Mouse (Mus musculus) liver, postnatal 0 days (tissue): ENCODE measurements around the gene Nthl1. TPM values are rescaled to one million over a fixed set of nuclear protein-coding genes. Genes with fewer than 3 reads are reported as not detected.
A peak's percentile ranks its signal among the peaks of the same experiment; 100 is the strongest.
"Not testable (repeated sequence)": the region's sequence is repeated elsewhere in the genome, so short reads cannot be mapped to it uniquely, and the experiment has no call there.

ENCODE experiments used
- ATAC-seq: fragments of 200-750 bp; cut with Nextera tagmentation; 2 replicates; pipeline ENCODE4 v1.8.0; 2017; ENCODE audit warnings: mild to moderate bottlenecking, moderate library complexity
- DNase-seq: peaks from one replicate; pipeline ENCODE4 v3.0.0-alpha.2; 2016
- H3K27ac ChIP-seq: fragments of 300-500 bp; sonication (generic); 2 replicates; pipeline ENCODE4 v1.5.1; 2014; ENCODE audit warnings: antibody characterized with exemption, moderate library complexity, mild to moderate bottlenecking, low read depth
- H3K27me3 ChIP-seq: fragments of 300-500 bp; sonication (generic); 2 replicates; pipeline ENCODE4 v1.6.1; 2014; ENCODE audit warnings: low read length, control low read depth, mixed read lengths; ENCODE audit not compliant: insufficient read depth
- H3K36me3 ChIP-seq: fragments of 300-500 bp; sonication (generic); replicated peaks from 2 replicates; pipeline ENCODE4 v1.6.1; 2014; ENCODE audit warnings: mild to moderate bottlenecking, control low read depth, low read length, moderate library complexity, mixed read lengths; ENCODE audit not compliant: insufficient read depth
- H3K4me1 ChIP-seq: fragments of 300-500 bp; sonication (generic); 2 replicates; pipeline ENCODE4 v1.6.1; 2014; ENCODE audit warnings: antibody characterized with exemption, mild to moderate bottlenecking, control low read depth; ENCODE audit not compliant: insufficient read depth
- H3K4me2 ChIP-seq: fragments of 300-500 bp; sonication (generic); 2 replicates; pipeline ENCODE4 v1.6.1; 2014; ENCODE audit warnings: low read depth, mild to moderate bottlenecking, low read length, moderate library complexity, mixed read lengths
- H3K4me3 ChIP-seq: fragments of 300-500 bp; sonication (generic); 2 replicates; pipeline ENCODE4 v1.5.1; 2014; ENCODE audit warnings: low read depth, low read length
- H3K9ac ChIP-seq: fragments of 300-500 bp; sonication (generic); replicated peaks from 2 replicates; pipeline ENCODE4 v1.6.1; 2014; ENCODE audit warnings: mild to moderate bottlenecking, moderate library complexity
- H3K9me3 ChIP-seq: fragments of 300-500 bp; sonication (generic); 2 replicates; pipeline ENCODE4 v1.6.1; 2016; ENCODE audit warnings: mild to moderate bottlenecking, control low read depth, low read length, mixed read lengths
- CTCF ChIP-seq: sonication (generic); IDR thresholded peaks from 2 replicates; pipeline ENCODE4 v1.5.1; 2016; ENCODE audit warnings: antibody characterized with exemption, low read depth
- EP300 ChIP-seq: IDR thresholded peaks from 2 replicates; pipeline ENCODE4 v1.6.1; 2016; ENCODE audit warnings: antibody characterized with exemption, low read depth, mild to moderate bottlenecking
- WGBS: fragments of 180-500 bp; shearing (Covaris S2); extraction: QIAGEN DNeasy Blood & Tissue Kit; methylation state at CpG from one replicate; pipeline ENCODE4 v1.1.7; 2014; ENCODE audit not compliant: insufficient replicate concordance; 5-methylcytosine and 5-hydroxymethylcytosine counted together
- polyA plus RNA-seq: library from polyadenylated mRNA; unstranded; fragments of >200 nt; fragmentation: Nextera tagmentation; extraction: Ambion mirVana; gene quantifications from 2 replicates; pipeline ENCODE4 v1.2.1, GENCODE M21; 2015

Gene Nthl1
- polyA plus RNA-seq, 1 experiment from 2014 or later = 4.3 TPM

DNA sequence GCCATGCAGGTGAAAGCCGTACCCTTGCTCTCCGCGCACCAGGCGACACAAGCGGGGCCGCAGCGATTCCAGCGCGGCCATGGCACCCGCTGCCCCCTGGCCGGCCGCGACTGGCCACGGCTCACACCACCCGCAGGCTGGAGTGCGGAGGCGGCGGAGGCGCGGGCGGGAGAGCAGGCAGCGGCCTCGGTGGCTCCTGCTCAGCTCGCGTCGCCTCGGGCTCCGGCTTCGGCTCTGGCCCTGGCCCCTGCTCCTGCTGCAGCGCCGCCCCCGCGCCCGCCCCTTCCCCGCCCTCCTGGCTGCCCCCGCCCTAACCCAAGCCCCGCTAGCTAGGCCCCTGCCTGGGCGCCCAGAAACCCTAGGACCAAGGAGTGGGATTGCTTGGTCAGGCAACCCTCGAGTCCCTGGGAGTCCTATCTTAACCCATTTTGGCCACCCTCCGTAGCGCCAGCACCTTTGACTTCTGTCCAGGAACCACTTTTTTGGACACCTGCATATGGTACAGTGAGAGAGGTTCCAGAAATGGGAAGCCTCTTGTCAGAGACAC is 17.7 kb downstream of the Nthl1 start, which contains the start of gene Slc9a3r2:
TSS of gene Slc9a3r2 (minus strand) at position 258 of the 547 bp plus-strand sequence.
- Histone ChIP-seq H3K9ac (peak within 1 kb of the TSS; percentile 59), H3K36me3 (no peaks in the 10 kb centered on the region), H3K9me3 (no peaks in the 10 kb centered on the region), H3K4me2 (peak within 1 kb of the TSS; percentile 94), H3K4me3 (peak within 1 kb of the TSS; percentile 64), H3K4me1 (peaks cover 17% of the 10 kb centered on the region), H3K27me3 (peaks cover 16% of the 10 kb centered on the region), H3K27ac (no peak within 1 kb of the TSS)
- peak; percentile 66 for DNase-seq
- peak; percentile 55; the same call in 1 of the 2 replicates for ATAC-seq
- no peak for TF ChIP-seq EP300
- TF ChIP-seq CTCF = no peak
- 1% methylated on average over 41 of the region's 41 CpGs for WGBS

DNA sequence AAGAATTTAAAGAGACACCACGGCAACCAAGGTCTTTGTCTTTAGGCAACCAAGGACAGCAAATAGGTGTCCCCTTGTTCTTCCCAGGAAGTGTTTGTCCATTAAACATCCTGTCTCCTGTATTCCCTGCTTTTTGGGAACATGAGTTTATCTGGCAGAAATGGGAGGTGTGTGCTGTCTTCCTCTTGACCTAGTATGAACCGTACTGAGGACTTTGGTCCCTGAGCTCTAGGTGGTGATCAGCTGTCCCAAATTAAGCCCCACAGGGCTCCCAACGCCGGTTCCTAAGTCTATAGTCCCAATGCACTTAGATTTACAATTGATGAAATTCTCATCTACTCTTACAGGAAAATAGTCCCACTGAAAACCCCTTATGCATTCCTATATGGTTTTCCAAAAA is 18.3 kb downstream of the Nthl1 start:
- Histone ChIP-seq H3K27me3 (peaks cover 16% of the 10 kb centered on the region), H3K9ac (no peak overlapping the region), H3K36me3 (no peaks in the 10 kb centered on the region), H3K4me1 (peaks cover 13% of the 10 kb centered on the region), H3K4me2 (peak overlapping the region; percentile 94; the same call in 1 of the 2 replicates), H3K27ac (no peak overlapping the region), H3K4me3 (no peak overlapping the region), H3K9me3 (no peaks in the 10 kb centered on the region)
- TF ChIP-seq EP300 (no peak), CTCF (no peak)
- DNase-seq = no peak
- WGBS = 61% methylated on average over 4 of the region's 4 CpGs
- ATAC-seq = no peak

DNA sequence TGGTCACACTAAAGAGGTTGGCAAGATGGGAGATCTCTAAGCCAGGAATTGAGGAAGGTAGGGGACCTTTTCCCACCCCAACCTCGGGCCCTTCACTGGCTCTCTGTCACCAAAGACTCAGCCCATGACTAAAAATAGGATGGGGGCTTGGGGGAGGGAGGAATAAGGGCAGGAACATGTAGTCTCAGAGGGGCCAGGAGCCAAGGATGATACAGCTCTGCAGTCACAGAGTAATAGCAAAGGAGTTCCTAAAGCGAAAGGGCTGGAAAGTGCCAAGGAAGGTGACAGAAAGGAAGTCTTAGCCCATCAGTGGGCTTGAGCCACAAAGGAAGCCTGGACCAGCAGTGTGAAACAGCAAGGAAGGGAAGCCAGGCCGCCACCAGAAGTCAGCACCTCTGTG is 19.4 kb downstream of the Nthl1 start:
- Histone ChIP-seq H3K9ac (no peak overlapping the region), H3K27me3 (peaks cover 18% of the 10 kb centered on the region), H3K9me3 (no peaks in the 10 kb centered on the region), H3K4me3 (no peak overlapping the region), H3K4me1 (peaks cover 13% of the 10 kb centered on the region), H3K4me2 (no peak overlapping the region), H3K27ac (no peak overlapping the region), H3K36me3 (no peaks in the 10 kb centered on the region)
- 42% methylated on average over 3 of the region's 3 CpGs for WGBS
- DNase-seq = no peak
- TF ChIP-seq EP300 (no peak), CTCF (no peak)
- no peak for ATAC-seq

DNA sequence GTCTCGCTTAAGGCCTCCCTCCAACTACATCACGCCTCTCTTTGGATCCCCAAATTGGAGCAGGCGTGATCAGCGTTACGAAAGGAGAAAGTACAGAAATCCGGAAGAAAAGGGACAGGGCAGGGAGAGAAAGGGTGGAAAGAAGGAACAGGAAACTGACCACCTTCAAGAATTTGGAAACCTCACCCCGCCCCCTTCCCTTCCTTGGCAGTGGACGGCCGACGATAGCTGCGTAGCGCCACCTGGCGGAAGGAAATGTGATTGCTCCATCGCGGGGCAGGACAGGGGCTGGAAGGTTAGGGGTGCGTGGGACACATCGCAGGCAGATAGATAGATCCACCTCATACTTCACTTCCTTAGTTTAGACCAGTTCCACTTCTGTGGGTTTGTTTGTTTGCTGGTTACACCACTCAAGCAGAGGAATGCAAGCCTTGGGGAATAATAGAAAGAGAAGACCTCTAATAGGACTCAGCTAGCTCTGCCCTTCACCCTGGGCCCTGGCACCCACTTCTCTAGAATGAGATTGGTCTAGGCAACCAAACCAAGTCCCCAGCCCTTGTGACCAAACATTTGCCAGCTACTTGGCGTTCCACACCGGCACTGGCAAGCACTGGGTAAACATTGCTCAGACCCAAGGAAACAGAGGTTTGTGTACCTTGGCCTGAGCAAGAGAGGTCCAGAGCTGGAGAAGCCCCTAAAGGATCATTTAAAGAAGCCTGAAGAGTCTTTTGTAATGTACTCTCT is 21.7 kb downstream of the Nthl1 start:
- H3K9me3 ChIP-seq = no peaks in the 10 kb centered on the region
- ATAC-seq = peak; percentile 58; the same call in 1 of the 2 replicates
- peak overlapping the region; percentile 55 for H3K4me2 ChIP-seq
- 6% methylated on average over 19 of the region's 19 CpGs for WGBS
- H3K4me1 ChIP-seq = peaks cover 23% of the 10 kb centered on the region
- H3K27ac ChIP-seq = no peak overlapping the region
- H3K27me3 ChIP-seq = peaks cover 40% of the 10 kb centered on the region
- DNase-seq = peak; percentile 87
- H3K36me3 ChIP-seq = no peaks in the 10 kb centered on the region
- H3K9ac ChIP-seq = no peak overlapping the region
- TF ChIP-seq EP300 = no peak
- peak; percentile 97 for TF ChIP-seq CTCF
- no peak overlapping the region; the same call in 1 of the 2 replicates for H3K4me3 ChIP-seq

DNA sequence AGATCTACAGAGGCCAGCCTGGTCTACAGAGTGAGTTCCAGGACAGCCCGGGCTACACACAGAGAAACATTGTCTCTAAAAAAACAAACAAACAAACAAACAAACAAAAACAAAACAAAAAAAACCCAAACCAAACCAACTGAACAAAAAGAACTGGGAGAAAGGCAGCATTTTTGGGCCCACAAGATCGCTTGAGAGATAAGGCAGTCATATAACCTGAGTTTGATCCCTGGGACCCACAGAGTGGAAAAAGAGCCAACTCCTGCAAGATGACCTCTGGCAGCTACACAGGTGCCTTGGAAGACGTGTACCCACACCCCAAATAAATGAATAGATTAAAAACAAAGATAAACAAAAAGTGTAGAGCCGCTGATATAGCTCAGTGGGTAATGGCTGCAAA is 22.5 kb downstream of the Nthl1 start:
- Histone ChIP-seq H3K9me3 (no peaks in the 10 kb centered on the region), H3K27me3 (peaks cover 35% of the 10 kb centered on the region), H3K9ac (no peak overlapping the region), H3K4me3 (no peak overlapping the region), H3K27ac (no peak overlapping the region), H3K4me2 (no peak overlapping the region), H3K36me3 (no peaks in the 10 kb centered on the region), H3K4me1 (peaks cover 18% of the 10 kb centered on the region)
- DNase-seq = no peak
- 75% methylated on average over 4 of the region's 4 CpGs for WGBS
- TF ChIP-seq EP300 (no peak), CTCF (no peak)
- ATAC-seq = no peak

DNA sequence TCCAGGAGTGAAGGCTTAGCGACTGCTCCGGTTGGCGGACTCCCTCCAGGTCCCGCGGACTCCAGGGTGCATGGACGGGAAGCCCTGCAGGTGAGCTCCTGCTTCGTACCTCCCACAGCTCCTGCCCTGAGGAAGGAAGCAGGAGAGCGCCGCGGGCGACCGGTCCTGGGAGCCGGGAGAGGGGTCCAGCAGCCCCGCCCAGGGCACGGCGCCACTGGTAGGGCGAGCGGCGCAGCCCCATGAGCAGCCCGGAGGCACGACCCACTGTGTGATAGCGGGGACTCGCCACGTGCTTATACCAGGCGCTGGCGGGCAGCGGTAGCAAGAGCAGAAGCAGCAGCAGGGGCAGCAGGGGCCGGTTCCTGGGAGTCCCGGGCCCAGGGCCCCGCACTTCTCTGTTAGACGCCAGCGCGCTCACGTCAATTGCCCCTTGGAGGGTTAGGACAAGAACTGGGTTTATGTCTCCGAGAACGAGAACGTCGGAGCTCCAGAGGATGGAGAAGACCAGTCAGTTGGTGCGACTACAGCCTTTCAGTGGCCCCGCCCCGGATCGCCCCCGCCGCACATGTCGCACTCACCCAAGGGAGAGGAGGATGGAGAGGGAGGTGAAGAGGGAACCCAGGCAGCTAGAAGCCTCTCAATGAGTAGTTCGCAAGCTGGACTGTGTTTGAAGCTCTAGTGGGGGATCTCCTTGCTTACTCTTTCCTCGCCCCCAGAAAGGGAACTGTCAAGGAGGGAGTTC is 25.7 kb downstream of the Nthl1 start, which contains the start of gene Npw:
TSS of gene Npw (minus strand) at position 441 of the 742 bp plus-strand sequence.
- 3% methylated on average over 46 of the region's 47 CpGs for WGBS
- no peak within 1 kb of the TSS for H3K27ac ChIP-seq
- H3K27me3 ChIP-seq = peaks cover 27% of the 10 kb centered on the region
- peak within 1 kb of the TSS; percentile 35 for H3K4me3 ChIP-seq
- ATAC-seq (peak; percentile 46; the same call in 1 of the 2 replicates), DNase-seq (peak; percentile 45)
- 0 out of 2 replicates have a peak within 1 kb of the TSS, but pooled peaks have one; percentile 34 for H3K9ac ChIP-seq
- H3K9me3 ChIP-seq = no peaks in the 10 kb centered on the region
- peaks cover 12% of the 10 kb centered on the region for H3K4me1 ChIP-seq
- no peak for TF ChIP-seq EP300
- TF ChIP-seq CTCF = no peak
- H3K4me2 ChIP-seq = peak within 1 kb of the TSS; percentile 71
- H3K36me3 ChIP-seq = no peaks in the 10 kb centered on the region

DNA sequence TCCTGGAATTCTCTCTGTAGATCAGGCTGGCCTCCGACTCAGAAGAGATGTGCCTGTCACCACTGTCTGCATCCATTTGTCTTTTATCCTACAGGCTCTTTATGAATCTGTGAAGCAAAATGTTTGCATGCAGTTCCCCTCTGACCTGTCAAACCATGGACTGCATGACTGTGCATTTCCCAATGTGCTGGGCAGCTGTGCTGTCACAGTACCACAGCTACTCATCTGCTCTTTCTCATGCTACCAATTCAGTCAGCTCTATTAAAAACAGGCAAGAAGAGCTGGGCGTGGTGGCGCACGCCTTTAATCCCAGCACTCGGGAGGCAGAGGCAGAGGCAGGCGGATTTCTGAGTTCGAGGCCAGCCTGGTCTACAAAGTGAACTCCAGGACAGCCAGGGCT is 34.5 kb downstream of the Nthl1 start:
- 64% methylated on average over 7 of the region's 7 CpGs for WGBS
- not testable (repeated sequence) for H3K9ac ChIP-seq, ATAC-seq

More for the DNA sequence above, 34.5 kb downstream of the Nthl1 start:
- not testable (repeated sequence) for H3K4me2 ChIP-seq, H3K4me3 ChIP-seq, H3K9me3 ChIP-seq, DNase-seq, H3K36me3 ChIP-seq, H3K27ac ChIP-seq, H3K27me3 ChIP-seq
- H3K4me1 ChIP-seq = peaks cover 26% of the 10 kb centered on the region
